Mouse (Mus musculus) C2C12 (cell line): Measurements from ENCODE around the gene Tmcc3. TPM values are rescaled to one million over a fixed set of nuclear protein-coding genes. Genes with fewer than 3 reads are reported as not detected.

Experiments
- H3K27me3 ChIP-seq: one replicate; pipeline ENCODE4 v1.6.1; 2011; ENCODE audit not compliant: control insufficient read depth, insufficient read depth, insufficient read length
- H3K36me3 ChIP-seq: one replicate; pipeline ENCODE4 v1.6.1; 2011; ENCODE audit not compliant: control insufficient read depth, insufficient read depth
- H3K4me3 ChIP-seq: one replicate; pipeline ENCODE4 v1.5.1; 2011; ENCODE audit warnings: mild to moderate bottlenecking, control low read depth; ENCODE audit not compliant: poor library complexity, insufficient read depth, severe bottlenecking
- H3K79me2 ChIP-seq: one replicate; pipeline ENCODE4 v1.6.1; 2011; ENCODE audit not compliant: control insufficient read depth, insufficient read depth
- H3K79me3 ChIP-seq: one replicate; pipeline ENCODE4 v1.6.1; 2011; ENCODE audit warnings: low read depth, control low read depth
- H3ac ChIP-seq: one replicate; pipeline ENCODE3; 2011; ENCODE audit warnings: low read depth; ENCODE audit not compliant: control insufficient read depth, insufficient read length
- CEBPB ChIP-seq: IDR thresholded peaks from one replicate; pipeline ENCODE4 v1.6.1; 2011; ENCODE audit warnings: low read depth, mild to moderate bottlenecking, control low read depth, moderate library complexity
- CTCF ChIP-seq: IDR thresholded peaks from one replicate; pipeline ENCODE4 v1.5.1; 2011; ENCODE audit not compliant: control insufficient read depth, insufficient read depth, insufficient read length
- FOSL1 ChIP-seq: IDR thresholded peaks from one replicate; pipeline ENCODE4 v1.8.0; 2011; ENCODE audit warnings: mild to moderate bottlenecking, low read length; ENCODE audit not compliant: poor library complexity, insufficient read depth, severe bottlenecking
- MAX ChIP-seq: IDR thresholded peaks from one replicate; pipeline ENCODE4 v1.6.1; 2011; ENCODE audit warnings: mild to moderate bottlenecking, control low read depth
- MYOD1 ChIP-seq: IDR thresholded peaks from one replicate; pipeline ENCODE4 v1.6.1; 2011; ENCODE audit warnings: low read depth; ENCODE audit not compliant: control insufficient read depth, insufficient read length
- MYOG ChIP-seq: IDR thresholded peaks from one replicate; pipeline ENCODE4 v1.6.1; 2011; ENCODE audit not compliant: control insufficient read depth, insufficient read length; ENCODE audit errors: extremely low read depth
- USF1 ChIP-seq: IDR thresholded peaks from one replicate; pipeline ENCODE4 v1.6.1; 2011; ENCODE audit warnings: low read depth, mild to moderate bottlenecking, control low read depth, moderate library complexity
- polyA plus RNA-seq: library from polyadenylated mRNA; unstranded; fragments of >200 nt; fragmentation: generic; extraction: Trizol; gene quantifications from one replicate; pipeline ENCODE4 v1.2.1, GENCODE M21; 2012; ENCODE audit warnings: missing spikeins

Tmcc3 gene
- polyA plus RNA-seq, 1 experiment = 3.5 TPM

DNA sequence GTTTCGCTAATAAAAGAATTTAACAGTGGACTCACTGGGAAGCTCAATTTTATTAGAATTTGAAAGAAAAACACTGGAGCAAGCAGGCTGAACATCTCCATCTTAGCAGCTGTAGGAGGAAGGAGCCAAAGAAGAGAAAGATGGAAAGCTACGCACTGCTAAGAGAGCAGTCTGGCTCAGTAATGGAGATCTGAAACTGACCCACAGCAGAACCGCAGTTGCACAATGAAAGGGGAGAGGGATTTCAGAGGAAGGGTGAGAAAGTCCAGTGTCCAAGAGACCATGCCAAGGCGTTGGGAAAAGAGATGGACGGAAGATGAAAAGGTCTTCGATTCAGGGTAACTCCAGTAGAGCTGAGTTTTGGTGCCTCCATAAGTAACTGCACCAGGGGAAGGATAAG lies 24.3 kb downstream of the Tmcc3 start:
- H3ac ChIP-seq = no peak overlapping the region
- no peaks in the 10 kb centered on the region for H3K79me2 ChIP-seq
- no peaks in the 10 kb centered on the region for H3K79me3 ChIP-seq
- TF ChIP-seq FOSL1 = no peak
- no peak for TF ChIP-seq MYOG
- no peak for TF ChIP-seq MAX
- no peak for TF ChIP-seq USF1
- TF ChIP-seq CTCF = no peak
- no peak for TF ChIP-seq CEBPB
- TF ChIP-seq MYOD1 = no peak
- H3K27me3 ChIP-seq = no peaks in the 10 kb centered on the region
- no peak overlapping the region for H3K4me3 ChIP-seq
- no peaks in the 10 kb centered on the region for H3K36me3 ChIP-seq

DNA sequence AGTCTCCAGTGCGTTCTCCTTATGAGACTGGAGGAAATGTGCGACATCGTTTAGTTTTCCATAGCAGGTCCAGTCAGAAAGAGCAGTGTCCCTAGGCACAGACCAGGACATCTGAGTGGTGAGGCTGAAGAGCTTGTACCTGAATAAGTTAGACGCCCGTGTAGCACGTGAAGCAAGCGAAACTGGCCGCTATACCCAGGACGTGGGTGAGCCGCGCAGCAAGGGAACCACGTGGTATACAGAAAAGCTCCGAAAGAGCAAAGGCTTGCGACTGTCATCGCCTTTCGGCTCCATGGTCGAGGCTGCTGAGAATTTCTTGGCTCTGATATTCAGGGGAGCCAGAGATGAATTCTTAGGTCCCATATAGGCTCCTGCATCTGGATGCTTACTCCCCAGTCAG lies 29.8 kb downstream of the Tmcc3 start:
- Histone ChIP-seq H3K27me3 (no peaks in the 10 kb centered on the region), H3K4me3 (no peak overlapping the region), H3K36me3 (no peaks in the 10 kb centered on the region), H3K79me2 (no peaks in the 10 kb centered on the region), H3K79me3 (no peaks in the 10 kb centered on the region), H3ac (no peak overlapping the region)
- TF ChIP-seq MYOD1 = no peak
- TF ChIP-seq MYOG = no peak
- TF ChIP-seq USF1 = no peak
- TF ChIP-seq FOSL1 = no peak
- TF ChIP-seq MAX = no peak
- no peak for TF ChIP-seq CEBPB
- no peak for TF ChIP-seq CTCF

DNA sequence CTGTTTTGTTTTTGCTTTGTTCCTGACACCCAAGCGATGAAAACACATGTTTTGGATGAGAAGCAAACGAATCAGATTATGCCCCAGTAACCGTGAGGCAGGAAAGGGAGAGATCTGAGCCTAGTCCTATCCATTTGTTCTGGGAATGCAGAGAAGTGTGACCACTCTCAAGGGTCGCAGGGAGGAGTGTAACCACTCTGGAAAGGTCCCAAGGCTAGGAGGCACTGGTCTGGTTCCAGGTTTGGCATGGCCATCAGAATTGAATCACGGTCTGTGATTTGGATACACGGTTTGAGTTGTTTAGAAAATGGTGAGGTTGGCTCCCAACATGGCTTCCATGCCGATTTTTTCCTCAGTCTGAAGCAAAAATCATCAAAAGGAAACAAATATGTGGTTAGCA lies 30.5 kb downstream of the Tmcc3 start:
- TF ChIP-seq MAX (no peak), CEBPB (no peak), USF1 (no peak)
- Histone ChIP-seq H3ac (no peak overlapping the region), H3K36me3 (no peaks in the 10 kb centered on the region), H3K79me3 (no peaks in the 10 kb centered on the region), H3K4me3 (no peak overlapping the region), H3K79me2 (no peaks in the 10 kb centered on the region), H3K27me3 (no peaks in the 10 kb centered on the region)

DNA sequence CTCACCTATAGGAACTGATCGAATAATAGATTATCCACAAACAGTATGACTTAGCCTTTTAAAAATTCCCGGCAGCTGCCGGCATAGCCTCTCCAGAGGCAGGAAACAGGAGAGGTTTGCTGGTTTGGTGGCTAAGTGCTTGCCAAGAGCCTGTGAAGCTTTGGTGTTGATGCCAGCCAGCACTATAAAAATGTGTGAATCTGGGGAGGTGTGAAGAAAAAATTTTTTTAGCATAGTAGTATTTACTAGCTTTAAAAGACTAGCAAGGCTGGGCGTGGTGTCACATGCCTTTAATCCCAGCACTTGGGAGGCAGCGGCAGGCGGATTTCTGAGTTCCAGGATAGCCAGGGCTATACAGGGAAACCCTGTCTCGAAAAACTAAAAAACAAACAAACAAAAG lies 31.8 kb downstream of the Tmcc3 start:
- Histone ChIP-seq H3K79me3 (no peaks in the 10 kb centered on the region), H3K36me3 (no peaks in the 10 kb centered on the region), H3ac (no peak overlapping the region), H3K27me3 (no peaks in the 10 kb centered on the region), H3K4me3 (no peak overlapping the region), H3K79me2 (no peaks in the 10 kb centered on the region)
- TF ChIP-seq CEBPB = no peak
- TF ChIP-seq FOSL1 = no peak
- no peak for TF ChIP-seq MYOD1
- no peak for TF ChIP-seq USF1
- no peak for TF ChIP-seq MAX
- TF ChIP-seq MYOG = no peak
- no peak for TF ChIP-seq CTCF

DNA sequence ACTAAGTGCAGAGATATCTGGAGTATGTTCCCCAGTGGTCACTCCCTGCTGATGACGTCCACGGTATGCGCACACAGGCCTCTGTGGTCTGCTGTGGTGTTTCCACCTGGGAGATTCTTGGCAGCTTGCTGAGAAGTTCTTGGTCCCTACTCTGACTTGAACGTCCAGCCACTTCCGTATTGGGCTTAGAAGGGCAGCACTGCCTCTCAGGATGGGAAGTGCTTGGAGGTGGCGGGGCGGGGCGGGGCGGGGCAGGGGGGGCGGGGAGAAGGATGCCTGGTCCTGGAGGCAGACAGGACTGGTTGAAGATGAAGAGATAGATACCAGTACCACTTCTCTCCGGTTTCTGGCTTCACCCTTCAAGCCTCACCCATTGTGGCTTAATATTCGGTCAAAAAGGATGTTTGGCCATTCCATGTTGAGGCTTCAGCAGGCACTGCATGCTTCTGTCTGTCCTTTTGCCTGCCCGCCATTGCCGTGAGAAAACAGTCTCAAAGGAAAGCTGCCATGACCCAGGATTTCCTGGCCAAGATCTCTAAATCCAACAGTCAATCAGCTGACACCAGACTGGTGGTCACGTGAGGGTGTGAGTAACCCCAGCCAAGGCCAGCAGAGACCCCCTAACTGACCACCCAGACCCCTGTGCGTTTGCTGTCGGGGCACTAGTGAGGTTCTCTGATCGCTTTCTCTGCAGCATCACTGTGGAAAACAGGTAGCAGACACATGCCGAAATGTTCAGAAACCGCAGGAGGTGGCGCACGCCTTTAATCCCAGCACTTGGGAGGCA lies 33.1 kb downstream of the Tmcc3 start:
- H3K79me2 ChIP-seq = no peaks in the 10 kb centered on the region
- H3K27me3 ChIP-seq = no peaks in the 10 kb centered on the region
- no peak overlapping the region for H3K4me3 ChIP-seq
- no peaks in the 10 kb centered on the region for H3K36me3 ChIP-seq
- TF ChIP-seq MYOG = no peak
- no peak for TF ChIP-seq USF1
- TF ChIP-seq CTCF = no peak
- TF ChIP-seq CEBPB = no peak
- no peak for TF ChIP-seq MAX
- no peak for TF ChIP-seq FOSL1
- TF ChIP-seq MYOD1 = no peak
- H3ac ChIP-seq = no peak overlapping the region
- H3K79me3 ChIP-seq = no peaks in the 10 kb centered on the region

DNA sequence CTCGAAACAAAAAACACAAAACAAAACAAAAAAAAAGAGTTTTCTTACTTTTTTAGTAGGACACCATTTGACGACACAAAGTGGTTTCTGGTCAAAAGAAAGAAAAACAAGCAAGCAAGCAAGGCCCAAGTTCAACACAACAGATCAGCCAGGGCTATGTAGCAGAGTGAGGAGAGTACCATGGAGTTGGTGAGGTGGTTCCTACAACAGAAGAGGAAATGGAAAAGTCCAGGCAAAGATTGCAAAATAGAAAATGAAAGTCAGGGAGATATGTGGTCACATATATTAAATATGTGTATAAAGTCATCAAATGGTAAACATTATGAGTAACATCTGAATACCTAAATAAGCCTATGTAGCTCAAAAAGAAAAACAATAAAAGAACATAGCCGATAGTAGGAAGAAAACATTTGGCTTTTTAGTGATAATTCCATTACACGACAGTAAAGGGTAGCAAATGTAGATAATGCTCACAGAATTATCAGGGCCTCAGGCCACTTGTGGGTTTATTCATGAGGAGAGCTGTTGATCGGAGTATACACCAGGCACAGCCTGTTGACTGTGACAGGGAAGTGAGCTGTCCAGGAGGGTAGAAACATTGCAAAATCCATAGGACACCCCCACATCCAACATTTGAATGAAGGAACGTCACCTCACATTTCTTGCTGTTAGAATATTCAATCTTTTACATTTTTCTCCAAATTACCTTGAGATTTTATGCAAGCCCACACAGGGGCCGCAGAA lies 33.9 kb downstream of the Tmcc3 start:
- Histone ChIP-seq H3K79me3 (no peaks in the 10 kb centered on the region), H3K79me2 (no peaks in the 10 kb centered on the region), H3K4me3 (no peak overlapping the region), H3ac (no peak overlapping the region), H3K36me3 (no peaks in the 10 kb centered on the region), H3K27me3 (no peaks in the 10 kb centered on the region)
- TF ChIP-seq FOSL1 (no peak), CTCF (no peak), CEBPB (no peak), MYOD1 (no peak), MYOG (no peak)
